Mouse (Mus musculus) thymus, adult 2 months (tissue): ENCODE measurements around the gene Mylip.

Source experiments
- CTCF ChIP-seq: fragments of 200-500 bp; IDR thresholded peaks from 2 replicates; pipeline ENCODE4 v1.5.1; 2012; ENCODE audit warnings: mild to moderate bottlenecking, control low read depth, low read length, moderate library complexity, borderline replicate concordance; ENCODE audit not compliant: control insufficient read depth, poor library complexity, insufficient read depth; ENCODE audit errors: extremely low read depth
- POLR2A ChIP-seq: fragments of 200-500 bp; IDR thresholded peaks from 2 replicates; pipeline ENCODE4 v1.6.1; 2012; ENCODE audit warnings: mild to moderate bottlenecking, low read length, control low read depth, moderate library complexity; ENCODE audit not compliant: control insufficient read depth, poor library complexity, insufficient read depth; ENCODE audit errors: extremely low read depth

GRCm38 (mm10) chr13:45406289-45406688 lies 16.7 kb downstream of the Mylip start:
- TF ChIP-seq CTCF (no peak), POLR2A (no peak)
